Mouse (Mus musculus) ES-E14 (cell line): ENCODE results near the gene Pnp. TPM values are rescaled to one million over a fixed set of nuclear protein-coding genes. Genes with fewer than 3 reads are reported as not detected.
A peak's percentile ranks its signal among the peaks of the same experiment; 100 is the strongest.
"Not testable (repeated sequence)": the region's sequence is repeated elsewhere in the genome, so short reads cannot be mapped to it uniquely, and the experiment has no call there.

Experiments used
- DNase-seq: peaks from one replicate; pipeline ENCODE4 v3.0.0-alpha.2; 2013; ENCODE audit warnings: low read depth, low spot score
- H3K27ac ChIP-seq: 2 replicates; pipeline ENCODE4 v1.5.1; 2012; ENCODE audit warnings: low read depth, mild to moderate bottlenecking, low read length, moderate library complexity, mixed read lengths; ENCODE audit not compliant: poor library complexity, insufficient read depth, severe bottlenecking
- H3K36me3 ChIP-seq: 2 replicates; pipeline ENCODE4 v1.6.1; 2012; ENCODE audit warnings: mild to moderate bottlenecking, low read length, moderate library complexity, mixed read lengths; ENCODE audit not compliant: control insufficient read depth, poor library complexity, insufficient read depth, severe bottlenecking
- H3K4me1 ChIP-seq, 2 experiments: fragments of 150-350 bp in 1 of 2; sonication (generic) in 1 of 2; 2 replicates each; pipeline ENCODE4 v1.6.1; 2012; ENCODE audit warnings: low read length in 2 of 2, mild to moderate bottlenecking in 1 of 2, mixed read lengths in 1 of 2; ENCODE audit not compliant: control insufficient read depth in 2 of 2, insufficient read depth in 2 of 2, poor library complexity in 1 of 2
- H3K4me3 ChIP-seq, 2 experiments: fragments of 150-350 bp in 1 of 2; sonication (generic) in 1 of 2; 2 replicates each; pipeline ENCODE4 v1.5.1; 2012; ENCODE audit warnings: low read length in 2 of 2, low read depth in 1 of 2, mild to moderate bottlenecking in 1 of 2, mixed read lengths in 1 of 2; ENCODE audit not compliant: insufficient read depth in 1 of 2, poor library complexity in 1 of 2, severe bottlenecking in 1 of 2
- H3K9ac ChIP-seq: 2 replicates; pipeline ENCODE4 v1.6.1; 2012; ENCODE audit warnings: low read depth, mild to moderate bottlenecking, low read length, mixed read lengths; ENCODE audit not compliant: poor library complexity, insufficient read depth, severe bottlenecking
- H3K9me3 ChIP-seq: fragments of 150-350 bp; sonication (generic); 2 replicates; pipeline ENCODE4 v1.6.1; 2012; ENCODE audit warnings: low read depth, mild to moderate bottlenecking, low read length; ENCODE audit not compliant: control insufficient read depth, insufficient read depth
- HCFC1 ChIP-seq: IDR thresholded peaks from 2 replicates; pipeline ENCODE4 v1.6.1; 2012; ENCODE audit warnings: low read length, inconsistent platforms, borderline replicate concordance; ENCODE audit not compliant: insufficient read depth
- MAFK ChIP-seq: IDR thresholded peaks from 2 replicates; pipeline ENCODE4 v1.6.1; 2014; ENCODE audit warnings: mild to moderate bottlenecking, low read depth, low read length, inconsistent platforms; ENCODE audit not compliant: insufficient read depth
- ZC3H11A ChIP-seq: IDR thresholded peaks from 2 replicates; pipeline ENCODE4 v1.6.1; 2012; ENCODE audit warnings: low read depth, mild to moderate bottlenecking, inconsistent platforms, low read length, borderline replicate concordance
- ZNF384 ChIP-seq: IDR thresholded peaks from 2 replicates; pipeline ENCODE4 v1.6.1; 2012; ENCODE audit warnings: low read depth, low read length, inconsistent platforms
- in situ Hi-C, 2 experiments: fragments of 600-800 bp; cut with MboI; formaldehyde crosslinking; loops; one replicate each; pipeline ENCODE4 v1.15.1; 2025; ENCODE audit warnings: low sequenced_read_pairs in 2 of 2, inconsistent platforms in 1 of 2; ENCODE audit not compliant: unreplicated experiment in 2 of 2
- total RNA-seq: library from RNA; depleted of rRNA; stranded (reverse); fragments of 300-350 nt; gene quantifications from 2 replicates; pipeline ENCODE4 v1.2.3, GENCODE M21; 2012

Gene Pnp
- total RNA-seq, 1 experiment: 74.8 TPM

DNA sequence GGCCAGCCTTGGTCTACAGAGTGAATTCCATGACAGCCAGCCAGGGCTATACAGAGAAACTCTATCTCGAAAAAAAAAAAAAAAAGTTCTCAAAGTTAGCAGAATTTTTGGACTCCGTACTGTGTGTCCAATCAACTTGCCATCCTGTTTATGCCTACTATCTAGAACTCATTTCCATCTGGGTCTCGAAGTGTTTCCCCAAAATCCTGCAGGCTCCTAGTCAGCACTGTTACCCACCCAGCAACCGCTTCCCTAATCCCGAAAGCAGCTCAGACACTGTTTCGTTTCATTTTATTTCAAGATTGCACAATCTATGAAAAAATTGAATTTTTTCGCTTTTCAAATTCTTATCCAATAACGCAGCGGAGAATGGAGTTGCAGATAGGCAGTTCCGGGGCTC is 24.6 kb downstream of the Pnp start:
- H3K9ac ChIP-seq: no peak overlapping the region

DNA sequence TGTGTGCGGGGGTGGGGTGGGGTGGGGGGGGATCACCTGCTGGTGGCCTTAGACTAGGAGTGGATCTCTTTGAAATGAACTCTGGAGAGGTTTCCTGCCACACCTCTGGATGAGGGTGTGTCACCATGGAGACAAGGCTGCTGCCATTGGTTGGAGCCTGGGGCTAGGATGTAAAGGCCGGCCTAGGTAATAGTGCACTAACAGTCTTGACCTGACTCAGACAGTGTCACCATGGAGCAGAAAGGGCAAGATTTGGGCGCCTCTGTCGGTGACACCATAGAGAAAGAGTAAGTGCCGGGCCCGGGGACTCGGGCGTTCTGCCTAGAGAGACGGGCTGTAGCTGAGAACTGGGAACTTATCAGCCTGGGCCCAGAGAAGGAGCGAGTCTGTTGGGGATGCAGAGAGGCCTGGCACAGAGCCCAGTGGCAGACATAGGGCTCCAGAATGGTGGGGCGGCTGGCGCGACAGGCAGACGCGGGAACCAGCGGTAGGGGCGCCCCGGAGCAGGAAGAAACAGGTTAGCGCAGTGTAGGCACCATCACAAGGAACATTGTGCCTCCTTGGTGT is 25.1 kb downstream of the Pnp start, which contains the start of gene Pnp2:
Gene Pnp2 (plus strand): TSS at position 51 of the 567 bp plus-strand sequence.
- DNase-seq, in situ Hi-C loops: not testable (repeated sequence)
- H3K4me3 ChIP-seq: peak within 1 kb of the TSS in 1 of 2 experiments; percentile 57; a peak in 2 of 4 replicates

More for the DNA sequence above, 24.6 kb downstream of the Pnp start:
- no peaks in the 10 kb centered on the region for H3K4me1 ChIP-seq
- no peaks in the 10 kb centered on the region for H3K9me3 ChIP-seq
- H3K36me3 ChIP-seq: peaks cover 13% of the 10 kb centered on the region
- in situ Hi-C loops: no loop called here
- no peak overlapping the region for H3K4me3 ChIP-seq
- H3K27ac ChIP-seq: no peak overlapping the region
- TF ChIP-seq MAFK: no peak
- TF ChIP-seq ZC3H11A: no peak
- no peak for TF ChIP-seq ZNF384
- TF ChIP-seq HCFC1: no peak
- no peak for DNase-seq

DNA sequence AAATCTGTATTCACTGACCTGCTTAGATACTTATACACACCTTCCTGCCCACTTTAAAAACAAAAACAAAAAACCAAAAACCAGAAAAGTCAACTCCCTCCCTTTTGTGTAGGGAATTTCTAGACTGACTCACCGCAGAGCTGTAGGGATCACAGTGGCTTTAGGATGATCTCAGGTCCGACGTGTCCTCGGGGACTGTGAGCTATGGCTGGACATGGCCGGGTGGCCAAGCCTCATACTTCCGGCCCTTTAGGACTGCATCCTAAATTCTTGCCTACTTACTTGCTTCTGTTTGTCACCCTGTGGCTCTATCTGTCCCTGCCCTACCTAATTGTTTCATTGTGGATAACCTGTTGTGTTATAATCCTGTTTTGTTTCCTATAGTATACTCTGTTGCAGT is 25.8 kb downstream of the Pnp start:
- H3K9me3 ChIP-seq, H3K4me1 ChIP-seq, H3K27ac ChIP-seq, DNase-seq, in situ Hi-C loops: not testable (repeated sequence)
- Histone ChIP-seq H3K36me3 (peaks cover 11% of the 10 kb centered on the region), H3K4me3 (peak overlapping the region in 1 of 2 experiments; percentile 57; a peak in 2 of 4 replicates), H3K9ac (peak overlapping the region; percentile 63; the same call in 1 of the 2 replicates)

More for the DNA sequence above, 25.1 kb downstream of the Pnp start, which contains the start of gene Pnp2:
- H3K4me1 ChIP-seq, H3K9me3 ChIP-seq, H3K27ac ChIP-seq: not testable (repeated sequence)
- peak within 1 kb of the TSS; percentile 63; the same call in 1 of the 2 replicates for H3K9ac ChIP-seq
- peaks cover 14% of the 10 kb centered on the region for H3K36me3 ChIP-seq

DNA sequence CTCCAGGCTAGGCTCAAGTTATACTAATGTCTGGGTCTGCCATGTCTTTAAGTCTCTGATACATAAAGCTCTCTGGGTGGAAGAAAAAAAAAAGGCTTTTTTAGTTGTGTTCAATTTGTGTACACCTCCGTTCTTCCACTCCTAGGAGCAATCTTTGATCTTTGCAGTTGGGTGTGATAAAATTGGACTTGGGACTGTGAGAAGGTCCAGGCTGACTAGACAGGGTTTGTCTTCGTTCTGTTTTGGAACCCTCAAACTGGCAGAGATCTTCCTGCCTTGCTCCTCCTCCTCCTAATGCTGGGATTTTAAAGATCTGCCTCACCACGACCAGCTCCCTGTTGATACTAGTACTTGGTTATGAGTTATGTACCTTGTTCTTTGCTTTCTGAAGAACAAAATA is 26.3 kb downstream of the Pnp start:
- H3K36me3 ChIP-seq: peaks cover 11% of the 10 kb centered on the region
- H3K4me1 ChIP-seq, DNase-seq, H3K27ac ChIP-seq, H3K9ac ChIP-seq, H3K9me3 ChIP-seq, H3K4me3 ChIP-seq, in situ Hi-C loops: not testable (repeated sequence)

DNA sequence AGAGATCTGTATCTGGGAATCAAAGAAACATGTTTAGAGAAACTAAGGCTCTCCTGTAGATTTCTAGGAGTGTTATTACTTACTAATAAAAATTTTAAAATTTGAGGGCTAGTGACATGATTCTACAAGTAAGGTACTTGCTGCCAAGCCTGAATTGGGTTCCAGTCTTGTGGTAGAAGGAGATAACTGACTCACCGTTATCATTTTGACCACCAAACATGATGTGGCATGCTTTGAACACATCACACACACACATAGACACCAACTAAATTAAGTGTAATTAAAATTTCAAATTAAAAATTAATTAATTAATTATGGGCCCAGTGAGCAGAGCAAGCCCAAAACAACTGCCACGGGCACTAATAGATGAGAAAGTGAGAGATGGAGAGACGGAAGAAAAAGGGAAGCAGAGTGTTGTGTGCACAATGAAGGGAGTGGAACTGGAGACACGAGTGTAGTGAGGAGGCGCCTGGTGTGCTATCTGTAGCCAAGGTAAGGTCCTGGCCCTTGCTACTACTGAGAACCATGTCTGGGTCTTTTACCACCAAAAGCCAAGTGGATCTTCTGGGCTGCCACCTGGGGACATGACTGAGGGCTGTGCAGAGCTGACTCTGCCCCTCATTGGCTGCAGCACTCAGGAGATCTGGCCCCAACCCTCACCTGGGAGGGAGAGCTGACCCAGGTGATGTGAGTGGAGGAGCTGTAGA is 27.6 kb downstream of the Pnp start:
- H3K4me1 ChIP-seq, DNase-seq, H3K9me3 ChIP-seq, H3K4me3 ChIP-seq, H3K9ac ChIP-seq, in situ Hi-C loops, H3K27ac ChIP-seq: not testable (repeated sequence)
- peaks cover 11% of the 10 kb centered on the region for H3K36me3 ChIP-seq
